Comparison of ENCODE assay signal across 8 mouse cellular contexts in the genomic region with DNA sequence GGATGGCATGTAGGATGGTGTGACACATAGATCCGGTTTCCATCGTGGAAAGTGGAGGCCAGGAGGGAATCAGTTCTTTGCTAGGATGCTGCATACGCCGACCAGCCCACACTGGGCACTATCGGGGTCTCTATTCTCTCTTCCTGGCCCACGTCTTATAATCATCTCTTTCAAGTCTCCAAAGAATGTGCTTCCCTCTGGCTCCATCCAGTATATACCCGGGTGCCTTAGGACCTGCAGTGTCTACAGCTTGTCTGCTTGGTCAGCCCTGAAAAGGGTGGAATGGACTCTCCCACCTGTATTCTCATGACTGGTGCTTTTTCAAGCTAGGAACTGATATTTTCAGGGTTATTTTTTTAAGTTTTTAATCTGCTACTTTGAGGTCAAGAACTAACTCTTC. TPM values are rescaled to one million over a fixed set of nuclear protein-coding genes. Genes with fewer than 3 reads are reported as not detected.
DNase-seq lines count a peak whose midpoint lies in the region; ATAC-seq and TF ChIP-seq lines count a peak whose summit lies in the region.

No protein-coding gene starts in this region.

- peak overlapping the region; percentile 65 for H3K4me3 ChIP-seq in cerebellum, adult 2 months (replicated peaks; ENCODE audit: insufficient read depth, low read depth, low read length)
- H3K4me3 ChIP-seq in thymus, adult 2 months (ENCODE audit: control insufficient read depth, insufficient read depth, low read length) = peak overlapping the region; percentile 58
- H3K4me3 ChIP-seq in limb, embryonic 15.5 days = peak overlapping the region; percentile 92

- peak overlapping the region; percentile 95 for H3K27ac ChIP-seq in cerebellum, adult 2 months (ENCODE audit: insufficient read depth, low read length)
- H3K27ac ChIP-seq in thymus, adult 2 months (ENCODE audit: control insufficient read depth, insufficient read depth, low read length) = peak overlapping the region; percentile 90
- H3K27ac ChIP-seq in limb, embryonic 15.5 days = peak overlapping the region; percentile 97

- H3K4me2 ChIP-seq in limb, embryonic 15.5 days = peak overlapping the region; percentile 89

- H3K27me3 ChIP-seq in cerebellum, adult 2 months (ENCODE audit: control insufficient read depth, insufficient read depth, low read length) = no peaks in the 10 kb centered on the region
- H3K27me3 ChIP-seq in thymus, adult 2 months (ENCODE audit: control insufficient read depth, insufficient read depth, low read length) = no peaks in the 10 kb centered on the region
- H3K27me3 ChIP-seq in limb, embryonic 15.5 days = no peaks in the 10 kb centered on the region

- H3K4me1 ChIP-seq in cerebellum, adult 2 months (ENCODE audit: control insufficient read depth, insufficient read depth, low read length) = peaks cover 7% of the 10 kb centered on the region
- peaks cover 26% of the 10 kb centered on the region for H3K4me1 ChIP-seq in thymus, adult 2 months (replicated peaks; ENCODE audit: control insufficient read depth, insufficient read depth, low read length)
- peaks cover 55% of the 10 kb centered on the region for H3K4me1 ChIP-seq in limb, embryonic 15.5 days

- no peak for ATAC-seq in limb, embryonic 15.5 days (ENCODE audit: insufficient number of reproducible peaks, low FRiP score, low TSS enrichment, low read depth)
- no peak for ATAC-seq in activated CD4-positive, CD25-positive, alpha-beta regulatory T cell, adult 4 months

- peak; percentile 28 to 40 for DNase-seq in cerebellum, adult 2 months
- no peak for DNase-seq in cerebellum, adult 11-12 months
- peak; percentile 4 for DNase-seq in thymus, adult 2 months
- DNase-seq in thymus, adult 18-20 months = no peak
- no peak for DNase-seq in gastrocnemius, adult 18-20 months (ENCODE audit: low spot score)
- no peak for DNase-seq in urinary bladder, postnatal 14 days (ENCODE audit: low spot score)

- no peak for TF ChIP-seq POLR2A in cerebellum, adult 2 months (IDR thresholded peaks at IDR 0.05; ENCODE audit: borderline replicate concordance, insufficient read depth, low read length)
- TF ChIP-seq POLR2A in thymus, adult 2 months (IDR thresholded peaks at IDR 0.05; ENCODE audit: control insufficient read depth, extremely low read depth, insufficient read depth, low read length, poor library complexity) = no peak

- H3K36me3 ChIP-seq in thymus, adult 2 months (ENCODE audit: control insufficient read depth, insufficient read depth, low read length) = no peaks in the 10 kb centered on the region
- no peaks in the 10 kb centered on the region for H3K36me3 ChIP-seq in limb, embryonic 15.5 days

- H3K9me3 ChIP-seq in limb, embryonic 15.5 days = no peaks in the 10 kb centered on the region

- no peak for TF ChIP-seq CTCF in cerebellum, adult 2 months (IDR thresholded peaks at IDR 0.05; ENCODE audit: borderline replicate concordance, insufficient read depth, low read depth, low read length)
- no peak for TF ChIP-seq CTCF in thymus, adult 2 months (IDR thresholded peaks at IDR 0.05; ENCODE audit: borderline replicate concordance, control insufficient read depth, extremely low read depth, insufficient read depth, low read length, poor library complexity)

- 2% methylated on average over 7 of the region's 7 CpGs for WGBS in cerebellum, adult 2 months
- WGBS in thymus, adult 2 months = 21% methylated on average over 7 of the region's 7 CpGs
- WGBS in limb, embryonic 15.5 days = 39% methylated on average over 7 of the region's 7 CpGs

- no peak overlapping the region for H3K9ac ChIP-seq in limb, embryonic 15.5 days

RNA-seq across cellular contexts. Expression of gene Atp1a1, which starts 1.3 kb away (rescaled TPM):
- polyA plus RNA-seq in cerebellum, adult 2 months (2012; rRNA removed) = 826 and 1,031 TPM in 2 replicates
- 273 and 288 TPM in 2 replicates for polyA plus RNA-seq in thymus, adult 2 months (2012; rRNA removed)
- 63.5 and 78.0 TPM in 2 replicates for polyA plus RNA-seq in limb, embryonic 15.5 days (2015; fragmentation: Nextera tagmentation; extraction: Ambion mirVana)
- polyA plus RNA-seq in activated CD4-positive, CD25-positive, alpha-beta regulatory T cell, adult 4 months (2017; shearing (Covaris generic)) = 10 to 100 TPM; 15.1 to 17.4 TPM
- 100 to 1,000 TPM in 1 of 2 experiments, 10 to 100 TPM in 1; 59.0 to 119 TPM for total RNA-seq in gastrocnemius, adult 18-20 months (2021)

Comparison
In these comparisons a context has a peak if more than half of its experiments do, and no peak if none do; other contexts are left out.
1. DNase-seq: peak in cerebellum, adult 2 months (2 of 2) and thymus, adult 2 months (single experiment); none in cerebellum, adult 11-12 months (single experiment), thymus, adult 18-20 months (0 of 2), gastrocnemius, adult 18-20 months (single experiment) and urinary bladder, postnatal 14 days (single experiment).
2. Peak in every context shown above with its lines, with median percentiles within 50 percentile points of each other: H3K27ac ChIP-seq and H3K4me3 ChIP-seq.